Mouse (Mus musculus): Measurements from ENCODE around the gene Scgb1b24. TPM values are rescaled to one million over a fixed set of nuclear protein-coding genes. Genes with fewer than 3 reads are reported as not detected.

The Scgb1b24 gene
- not detected for total RNA-seq (2023)

DNA sequence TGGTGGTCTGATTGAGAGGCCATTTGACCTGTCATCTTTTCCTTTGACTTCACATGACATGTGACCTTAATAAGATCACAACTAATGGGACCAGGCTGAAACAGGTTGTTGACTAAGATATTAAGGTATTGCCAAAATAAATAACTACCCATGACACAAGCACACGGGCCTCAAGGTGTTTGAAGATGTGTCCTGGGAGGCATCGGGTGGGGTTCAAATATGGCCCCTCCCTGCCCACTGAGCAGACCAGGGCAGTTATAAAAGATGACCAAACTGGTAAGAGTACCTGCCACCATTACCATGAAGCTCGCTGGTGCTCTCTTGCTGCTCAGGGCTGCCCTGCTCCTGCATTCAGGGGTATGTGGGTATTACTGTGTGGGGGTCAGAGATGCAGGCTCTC, at the start of gene Scgb1b24:
Scgb1b24 (plus strand) TSS at position 301 of the 400 bp plus-strand sequence.

DNA sequence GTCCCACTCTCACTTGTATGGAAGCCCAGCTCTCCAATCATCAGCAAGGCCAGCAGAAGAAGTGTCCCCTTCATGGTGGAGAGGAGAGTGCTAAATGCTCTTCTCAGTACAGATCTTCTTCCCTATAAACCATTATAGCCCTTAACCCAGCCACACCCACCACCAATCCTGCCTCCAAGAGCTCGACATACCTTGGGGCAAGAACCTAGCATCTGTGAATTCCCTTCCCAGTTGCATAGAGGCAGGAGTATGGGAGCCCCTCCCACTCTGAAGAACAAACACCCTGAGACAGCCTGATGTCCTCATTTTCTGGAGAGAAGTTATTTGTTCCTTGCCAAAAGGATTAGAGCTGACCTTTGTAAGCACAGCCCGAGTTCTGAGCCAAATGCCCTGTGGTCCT, 4.4 kb upstream of the Scgb1b24 start, which contains the start of gene Scgb2b24:
Scgb2b24 (minus strand) TSS at position 101 of the 400 bp plus-strand sequence.

Other genes starting within 250 kb of the Scgb1b24 start
- gene Scgb2b21, start 223.3 kb upstream of the Scgb1b24 start, total RNA-seq (2023): not detected
- gene Scgb2b24, start 4.5 kb upstream of the Scgb1b24 start, total RNA-seq (2023): not detected
- gene Scgb2b26, start 201.2 kb downstream of the Scgb1b24 start, total RNA-seq (2023): not detected

Measured in monocyte, adult 59 days (primary cell).